Mouse (Mus musculus): ENCODE measurements around the gene Arhgap24.

DNA sequence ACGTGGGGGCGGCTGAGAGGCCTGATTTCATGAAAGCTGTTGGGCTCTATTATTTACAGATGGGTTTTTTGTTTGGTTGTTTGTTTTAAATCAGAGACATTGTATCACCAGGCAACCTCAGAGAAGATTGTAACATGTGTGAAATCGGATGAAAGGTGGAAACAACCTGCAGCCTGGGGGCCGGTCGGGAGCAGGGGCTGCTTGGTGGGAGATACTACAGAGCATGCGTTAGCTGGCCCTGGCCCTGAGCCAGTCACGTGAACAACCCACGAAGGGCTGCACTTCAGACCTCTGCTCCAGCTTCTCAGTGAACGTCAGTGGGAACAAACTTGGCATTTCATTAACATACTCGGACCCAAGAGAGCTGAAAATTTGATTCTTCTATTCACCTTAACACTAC, 284.5 kb downstream of the Arhgap24 start:
- no peak for TF ChIP-seq EP300 (IDR thresholded peaks at IDR 0.05; ENCODE audit: low read depth)
- no peak for TF ChIP-seq CTCF (IDR thresholded peaks at IDR 0.05; ENCODE audit: low read depth)

All from liver, postnatal 0 days (tissue).